In the genomic region with DNA sequence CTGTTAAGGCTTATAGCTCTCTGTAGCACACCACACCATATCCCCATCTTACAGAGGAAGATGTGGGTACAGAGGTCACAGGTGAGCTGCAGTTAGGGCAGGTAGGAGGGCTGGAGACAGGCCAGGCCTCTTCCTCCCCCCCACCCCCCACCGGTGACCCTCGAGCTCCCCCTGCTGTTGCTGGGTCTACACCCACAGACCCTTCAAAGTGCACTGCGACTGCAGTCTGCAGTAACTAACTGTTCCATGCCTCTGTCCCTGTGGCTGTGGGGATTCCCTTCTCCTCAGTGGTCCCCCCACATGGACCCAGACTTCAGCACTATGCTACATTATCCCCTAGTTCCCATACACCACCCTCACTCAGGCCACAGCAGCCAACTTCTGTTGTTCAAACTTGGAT, we compare ENCODE assay signal across 15 mouse cellular contexts. TPM values are rescaled to one million over a fixed set of nuclear protein-coding genes. Genes with fewer than 3 reads are reported as not detected.
DNase-seq lines count a peak whose midpoint lies in the region; ATAC-seq and TF ChIP-seq lines count a peak whose summit lies in the region.
"Had no signal": no experiment of that assay in that cellular context is flagged by ENCODE, and none has a peak within 500 bp of the region (broad histone marks: within the 10 kb centered on the region; RNA-seq: fewer than 3 reads in every experiment).

No protein-coding gene starts in this region.

- no peaks in the 10 kb centered on the region for H3K4me1 ChIP-seq in hindbrain, postnatal 0 days (ENCODE audit: insufficient read depth, low read length)
- H3K4me1 ChIP-seq in hindbrain, embryonic 16.5 days (ENCODE audit: control insufficient read depth, insufficient read depth, low read depth, low read length): no peaks in the 10 kb centered on the region
- no peaks in the 10 kb centered on the region for H3K4me1 ChIP-seq in midbrain, embryonic 12.5 days
- no peaks in the 10 kb centered on the region for H3K4me1 ChIP-seq in midbrain, embryonic 16.5 days (ENCODE audit: control insufficient read depth, insufficient read depth, low read length)
- H3K4me1 ChIP-seq: embryonic facial prominence, embryonic 15.5 days; intestine, embryonic 15.5 days; liver, embryonic 13.5 days had no signal

- H3K4me2 ChIP-seq in hindbrain, postnatal 0 days (ENCODE audit: low read depth, low read length): no peak overlapping the region
- no peak overlapping the region for H3K4me2 ChIP-seq in hindbrain, embryonic 16.5 days (ENCODE audit: low read length)
- no peak overlapping the region for H3K4me2 ChIP-seq in midbrain, embryonic 12.5 days (replicated peaks)
- no peak overlapping the region for H3K4me2 ChIP-seq in midbrain, embryonic 16.5 days (ENCODE audit: low read length)
- H3K4me2 ChIP-seq: embryonic facial prominence, embryonic 15.5 days; intestine, embryonic 15.5 days; liver, embryonic 13.5 days had no signal

- ATAC-seq in hindbrain, postnatal 0 days: no peak
- ATAC-seq in hindbrain, embryonic 16.5 days: no peak
- 0 out of 2 replicates have a peak, but pooled peaks have one; percentile 16 for ATAC-seq in midbrain, embryonic 12.5 days (ENCODE audit: low FRiP score, low read depth)
- no peak for ATAC-seq in midbrain, embryonic 16.5 days
- ATAC-seq: intestine, embryonic 15.5 days had no signal

- WGBS in hindbrain, postnatal 0 days: 43% methylated on average over 3 of the region's 3 CpGs
- WGBS in hindbrain, embryonic 16.5 days: 42% methylated on average over 2 of the region's 3 CpGs
- 46% methylated on average over 3 of the region's 3 CpGs for WGBS in midbrain, embryonic 12.5 days
- 38% methylated on average over 3 of the region's 3 CpGs for WGBS in midbrain, embryonic 16.5 days

- no peak overlapping the region for H3K9ac ChIP-seq in hindbrain, postnatal 0 days (replicated peaks; ENCODE audit: low read length)
- no peak overlapping the region for H3K9ac ChIP-seq in hindbrain, embryonic 16.5 days (ENCODE audit: low read depth, low read length)
- H3K9ac ChIP-seq in midbrain, embryonic 12.5 days (replicated peaks): no peak overlapping the region
- no peak overlapping the region for H3K9ac ChIP-seq in midbrain, embryonic 16.5 days (ENCODE audit: low read depth, low read length)
- H3K9ac ChIP-seq: embryonic facial prominence, embryonic 15.5 days; intestine, embryonic 15.5 days; liver, embryonic 13.5 days had no signal

- no peak for DNase-seq in hindbrain, postnatal 0 days (ENCODE audit: low spot score)
- peak; percentile 50 for DNase-seq in R1 (ENCODE audit: low read depth, low spot score)
- peak; percentile 63 for DNase-seq in splenic B cell, adult 2 months (ENCODE audit: low read depth, low spot score)
- no peak for DNase-seq in cerebellum, adult 8-10 months
- no peak for DNase-seq in frontal cortex, postnatal 14 days (ENCODE audit: low spot score in 2 of 2)
- DNase-seq: adrenal gland, postnatal 36 days; layer of hippocampus, postnatal 36 days; liver, embryonic 13.5 days; right cerebral cortex, adult 18-20 months had no signal

- H3K36me3 ChIP-seq in hindbrain, postnatal 0 days (ENCODE audit: insufficient read depth, low read length): peaks cover 29% of the 10 kb centered on the region
- H3K36me3 ChIP-seq in hindbrain, embryonic 16.5 days (ENCODE audit: control insufficient read depth, insufficient read depth, low read length): peaks cover 12% of the 10 kb centered on the region
- peaks cover 48% of the 10 kb centered on the region for H3K36me3 ChIP-seq in midbrain, embryonic 12.5 days
- H3K36me3 ChIP-seq in midbrain, embryonic 16.5 days (ENCODE audit: control insufficient read depth, insufficient read depth, low read length): peaks cover 12% of the 10 kb centered on the region
- H3K36me3 ChIP-seq in splenic B cell, adult 2 months (ENCODE audit: control insufficient read depth, insufficient read depth, low read length, poor library complexity, severe bottlenecking): peaks cover 23% of the 10 kb centered on the region

- H3K9me3 ChIP-seq in hindbrain, postnatal 0 days (ENCODE audit: low read length): no peaks in the 10 kb centered on the region
- H3K9me3 ChIP-seq in hindbrain, embryonic 16.5 days (ENCODE audit: control insufficient read depth, low read length): no peaks in the 10 kb centered on the region
- no peaks in the 10 kb centered on the region for H3K9me3 ChIP-seq in midbrain, embryonic 12.5 days
- H3K9me3 ChIP-seq in midbrain, embryonic 16.5 days (replicated peaks; ENCODE audit: control insufficient read depth, low read length, poor library complexity, severe bottlenecking): no peaks in the 10 kb centered on the region
- H3K9me3 ChIP-seq: embryonic facial prominence, embryonic 15.5 days; intestine, embryonic 15.5 days; liver, embryonic 13.5 days had no signal

- no peak overlapping the region for H3K27ac ChIP-seq in hindbrain, postnatal 0 days
- H3K27ac ChIP-seq in hindbrain, embryonic 16.5 days (ENCODE audit: low read depth, low read length): no peak overlapping the region
- no peak overlapping the region for H3K27ac ChIP-seq in midbrain, embryonic 12.5 days (replicated peaks)
- H3K27ac ChIP-seq in midbrain, embryonic 16.5 days (ENCODE audit: low read length): no peak overlapping the region
- H3K27ac ChIP-seq: embryonic facial prominence, embryonic 15.5 days; intestine, embryonic 15.5 days; liver, embryonic 13.5 days had no signal

- H3K27me3 ChIP-seq in hindbrain, postnatal 0 days (ENCODE audit: insufficient read depth, low read length): no peaks in the 10 kb centered on the region
- H3K27me3 ChIP-seq in hindbrain, embryonic 16.5 days (replicated peaks; ENCODE audit: control insufficient read depth, insufficient read depth, low read length): no peaks in the 10 kb centered on the region
- no peaks in the 10 kb centered on the region for H3K27me3 ChIP-seq in midbrain, embryonic 12.5 days
- H3K27me3 ChIP-seq in midbrain, embryonic 16.5 days (ENCODE audit: control insufficient read depth, insufficient read depth, low read depth, low read length): no peaks in the 10 kb centered on the region
- H3K27me3 ChIP-seq in splenic B cell, adult 2 months (ENCODE audit: control insufficient read depth, insufficient read depth, low read length, poor library complexity, severe bottlenecking): no peaks in the 10 kb centered on the region
- H3K27me3 ChIP-seq: embryonic facial prominence, embryonic 15.5 days; intestine, embryonic 15.5 days; liver, embryonic 13.5 days had no signal

- TF ChIP-seq CTCF in hindbrain, postnatal 0 days (IDR thresholded peaks at IDR 0.05; ENCODE audit: low read depth): 0 out of 2 replicates have a peak, but pooled peaks have one; percentile 23

- H3K4me3 ChIP-seq in hindbrain, postnatal 0 days (ENCODE audit: low read length): no peak overlapping the region
- H3K4me3 ChIP-seq in hindbrain, embryonic 16.5 days (ENCODE audit: low read length): no peak overlapping the region
- no peak overlapping the region for H3K4me3 ChIP-seq in midbrain, embryonic 12.5 days
- no peak overlapping the region for H3K4me3 ChIP-seq in midbrain, embryonic 16.5 days (ENCODE audit: low read depth, low read length)
- H3K4me3 ChIP-seq: embryonic facial prominence, embryonic 15.5 days; intestine, embryonic 15.5 days; liver, embryonic 13.5 days; myocyte had no signal

RNA-seq across cellular contexts. Expression of gene Tlr2, which starts 54.2 kb away (rescaled TPM):
- 1.5 and 1.9 TPM in 2 replicates for total RNA-seq in hindbrain, postnatal 0 days (2014; rRNA removed)
- polyA plus RNA-seq in hindbrain, postnatal 0 days (2015; fragmentation: Nextera tagmentation; extraction: Ambion mirVana): 0.88 and 1.2 TPM in 2 replicates
- polyA plus RNA-seq in hindbrain, embryonic 16.5 days (2015; fragmentation: Nextera tagmentation; extraction: Ambion mirVana): 1.2 and 1.7 TPM in 2 replicates
- 0.84 and 1.1 TPM in 2 replicates for polyA plus RNA-seq in midbrain, embryonic 12.5 days (2016; fragmentation: Nextera tagmentation; extraction: Ambion mirVana)
- 0.88 TPM in 2 replicates for polyA plus RNA-seq in midbrain, embryonic 16.5 days (2015; fragmentation: Nextera tagmentation; extraction: Ambion mirVana)

Comparison
In these comparisons a context has a peak if more than half of its experiments do, and no peak if none do; other contexts are left out.
1. DNase-seq: peak in R1 (single experiment) and splenic B cell, adult 2 months (single experiment); none in hindbrain, postnatal 0 days (single experiment), cerebellum, adult 8-10 months (single experiment) and frontal cortex, postnatal 14 days (0 of 2).